Mouse (Mus musculus): Measurements from ENCODE around the gene Cox7a2l. TPM values are rescaled to one million over a fixed set of nuclear protein-coding genes. Genes with fewer than 3 reads are reported as not detected.
A peak's percentile ranks its signal among the peaks of the same experiment; 100 is the strongest.

The Cox7a2l gene
- polyA plus RNA-seq, 1 experiment from 2014 or later = 227 TPM

DNA sequence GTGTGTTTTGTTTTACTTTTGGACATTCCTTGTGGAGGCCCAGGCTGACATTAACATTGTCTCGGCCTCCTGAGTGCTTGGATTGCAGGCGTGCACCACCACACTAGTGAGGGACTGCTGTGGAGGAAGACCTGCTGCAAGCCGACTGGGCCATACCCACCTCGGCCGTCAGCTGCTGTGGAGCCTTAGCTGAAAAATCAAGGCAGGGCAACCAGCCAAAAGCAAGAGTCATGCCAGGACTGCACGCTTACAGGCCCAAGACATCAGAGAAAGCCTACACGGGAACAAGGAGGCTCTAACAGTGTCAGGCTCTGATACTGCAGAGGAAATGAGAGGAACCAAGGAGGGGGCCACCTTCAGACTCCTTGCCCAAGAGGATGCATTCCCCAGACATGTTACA is 35.6 kb downstream of the Cox7a2l start:
- no peak overlapping the region for H3K4me2 ChIP-seq (ENCODE audit: low read length)
- H3K4me1 ChIP-seq (ENCODE audit: control insufficient read depth, insufficient read depth, low read depth, low read length) = no peaks in the 10 kb centered on the region
- peaks cover 10% of the 10 kb centered on the region for H3K36me3 ChIP-seq (ENCODE audit: control insufficient read depth, insufficient read depth, low read length)
- no peak overlapping the region for H3K27ac ChIP-seq (ENCODE audit: low read depth, low read length)
- ATAC-seq = no peak
- WGBS = 74% methylated on average over 7 of the region's 7 CpGs
- H3K9ac ChIP-seq (ENCODE audit: low read depth, low read length) = no peak overlapping the region
- no peaks in the 10 kb centered on the region for H3K27me3 ChIP-seq (replicated peaks; ENCODE audit: control insufficient read depth, insufficient read depth, low read length)
- H3K4me3 ChIP-seq (ENCODE audit: low read length) = no peak overlapping the region
- H3K9me3 ChIP-seq (ENCODE audit: control insufficient read depth, low read length) = no peaks in the 10 kb centered on the region

DNA sequence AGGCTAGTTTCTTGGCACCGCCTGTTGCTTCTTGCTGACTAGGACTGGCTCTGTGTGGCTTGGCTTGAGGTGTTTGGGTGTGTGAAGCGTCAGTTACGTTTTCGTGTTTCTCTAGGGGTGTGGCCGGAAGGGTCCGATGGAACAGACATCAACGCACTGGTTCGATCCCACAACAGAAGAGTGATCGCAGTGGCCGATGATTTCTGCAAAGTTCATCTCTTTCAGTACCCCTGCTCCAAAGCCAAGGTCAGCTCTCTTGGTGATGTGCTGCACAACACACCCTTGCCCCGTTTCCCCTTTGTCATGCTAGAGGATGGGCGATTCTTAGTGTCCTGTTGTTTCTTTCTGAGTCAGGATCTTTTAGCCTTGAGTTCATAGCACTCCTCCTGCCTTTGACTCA is 40.0 kb downstream of the Cox7a2l start:
- WGBS = 95% methylated on average over 12 of the region's 12 CpGs
- Histone ChIP-seq H3K4me2 (ENCODE audit: low read length) (no peak overlapping the region), H3K4me1 (ENCODE audit: control insufficient read depth, insufficient read depth, low read depth, low read length) (no peaks in the 10 kb centered on the region), H3K27ac (ENCODE audit: low read depth, low read length) (no peak overlapping the region), H3K9ac (ENCODE audit: low read depth, low read length) (no peak overlapping the region), H3K27me3 (replicated peaks; ENCODE audit: control insufficient read depth, insufficient read depth, low read length) (no peaks in the 10 kb centered on the region), H3K9me3 (ENCODE audit: control insufficient read depth, low read length) (no peaks in the 10 kb centered on the region), H3K4me3 (ENCODE audit: low read length) (no peak overlapping the region), H3K36me3 (ENCODE audit: control insufficient read depth, insufficient read depth, low read length) (peaks cover 31% of the 10 kb centered on the region)
- ATAC-seq = no peak

- H3K4me1 ChIP-seq (ENCODE audit: control insufficient read depth, insufficient read depth, low read depth, low read length) = no peaks in the 10 kb centered on the region
- no peak for ATAC-seq
- no peak overlapping the region for H3K27ac ChIP-seq (ENCODE audit: low read depth, low read length)
- 80% methylated on average over 2 of the region's 2 CpGs for WGBS
- H3K9ac ChIP-seq (ENCODE audit: low read depth, low read length) = no peak overlapping the region
- H3K36me3 ChIP-seq (ENCODE audit: control insufficient read depth, insufficient read depth, low read length) = peaks cover 15% of the 10 kb centered on the region; the same call in 1 of the 2 replicates
- no peaks in the 10 kb centered on the region for H3K9me3 ChIP-seq (ENCODE audit: control insufficient read depth, low read length)
- no peak overlapping the region for H3K4me3 ChIP-seq (ENCODE audit: low read length)
- no peaks in the 10 kb centered on the region for H3K27me3 ChIP-seq (replicated peaks; ENCODE audit: control insufficient read depth, insufficient read depth, low read length)
- H3K4me2 ChIP-seq (ENCODE audit: low read length) = no peak overlapping the region
Measured at GRCm38 (mm10) chr17:83469586-83469985, 47.5 kb downstream of the Cox7a2l start.

- Histone ChIP-seq H3K9ac (ENCODE audit: low read depth, low read length) (no peak overlapping the region), H3K4me1 (ENCODE audit: control insufficient read depth, insufficient read depth, low read depth, low read length) (no peaks in the 10 kb centered on the region), H3K27ac (ENCODE audit: low read depth, low read length) (no peak overlapping the region; the same call in 1 of the 2 replicates), H3K36me3 (ENCODE audit: control insufficient read depth, insufficient read depth, low read length) (peaks cover 3% of the 10 kb centered on the region; the same call in 1 of the 2 replicates), H3K27me3 (replicated peaks; ENCODE audit: control insufficient read depth, insufficient read depth, low read length) (no peaks in the 10 kb centered on the region), H3K4me3 (ENCODE audit: low read length) (no peak overlapping the region), H3K9me3 (ENCODE audit: control insufficient read depth, low read length) (no peaks in the 10 kb centered on the region), H3K4me2 (ENCODE audit: low read length) (no peak overlapping the region)
- 55% methylated on average over 6 of the region's 6 CpGs for WGBS
- peak; percentile 61 for ATAC-seq
Measured at GRCm38 (mm10) chr17:83466697-83467251, 50.4 kb downstream of the Cox7a2l start.

- no peak overlapping the region for H3K9ac ChIP-seq (ENCODE audit: low read depth, low read length)
- H3K9me3 ChIP-seq (ENCODE audit: control insufficient read depth, low read length) = no peaks in the 10 kb centered on the region
- no peak overlapping the region for H3K27ac ChIP-seq (ENCODE audit: low read depth, low read length)
- H3K27me3 ChIP-seq (replicated peaks; ENCODE audit: control insufficient read depth, insufficient read depth, low read length) = no peaks in the 10 kb centered on the region
- H3K4me2 ChIP-seq (ENCODE audit: low read length) = no peak overlapping the region
- 87% methylated on average over 5 of the region's 5 CpGs for WGBS
- H3K36me3 ChIP-seq (ENCODE audit: control insufficient read depth, insufficient read depth, low read length) = peaks cover 7% of the 10 kb centered on the region; the same call in 1 of the 2 replicates
- no peaks in the 10 kb centered on the region for H3K4me1 ChIP-seq (ENCODE audit: control insufficient read depth, insufficient read depth, low read depth, low read length)
- ATAC-seq = no peak
- no peak overlapping the region for H3K4me3 ChIP-seq (ENCODE audit: low read length)
Measured at GRCm38 (mm10) chr17:83465969-83466368, 51.2 kb downstream of the Cox7a2l start.

- ATAC-seq = no peak
- WGBS = 81% methylated on average over 1 of the region's 1 CpGs
- no peak overlapping the region for H3K4me3 ChIP-seq (ENCODE audit: low read length)
- H3K27ac ChIP-seq (ENCODE audit: low read depth, low read length) = no peak overlapping the region
- H3K4me2 ChIP-seq (ENCODE audit: low read length) = no peak overlapping the region
- no peaks in the 10 kb centered on the region for H3K9me3 ChIP-seq (ENCODE audit: control insufficient read depth, low read length)
- no peak overlapping the region for H3K9ac ChIP-seq (ENCODE audit: low read depth, low read length)
- H3K4me1 ChIP-seq (ENCODE audit: control insufficient read depth, insufficient read depth, low read depth, low read length) = no peaks in the 10 kb centered on the region
- peaks cover 26% of the 10 kb centered on the region for H3K36me3 ChIP-seq (ENCODE audit: control insufficient read depth, insufficient read depth, low read length)
- H3K27me3 ChIP-seq (replicated peaks; ENCODE audit: control insufficient read depth, insufficient read depth, low read length) = no peaks in the 10 kb centered on the region
Measured at GRCm38 (mm10) chr17:83457271-83457670, 59.9 kb downstream of the Cox7a2l start.

DNA sequence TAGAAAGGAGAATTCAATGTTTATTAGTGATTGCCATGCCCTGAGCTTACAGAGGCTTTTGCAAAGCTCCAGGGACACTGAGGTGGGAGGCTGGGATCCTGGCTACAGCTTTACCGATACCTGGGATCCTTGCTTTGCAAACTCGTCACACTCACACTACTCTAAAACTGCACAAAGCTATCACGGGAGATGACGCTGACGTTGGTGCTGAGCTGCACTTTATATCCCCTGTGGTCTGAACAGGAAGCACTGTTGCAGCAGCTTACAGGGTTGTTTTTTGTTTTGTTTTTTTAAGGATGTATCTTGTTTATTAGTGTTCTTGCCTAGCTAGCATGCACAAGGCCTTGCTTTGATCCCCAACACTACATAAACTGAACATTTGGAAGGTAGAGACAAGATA is 63.5 kb downstream of the Cox7a2l start:
- H3K9me3 ChIP-seq (ENCODE audit: control insufficient read depth, low read length) = no peaks in the 10 kb centered on the region
- no peak overlapping the region for H3K4me3 ChIP-seq (ENCODE audit: low read length)
- no peak overlapping the region for H3K27ac ChIP-seq (ENCODE audit: low read depth, low read length)
- H3K36me3 ChIP-seq (ENCODE audit: control insufficient read depth, insufficient read depth, low read length) = peaks cover 33% of the 10 kb centered on the region
- no peaks in the 10 kb centered on the region for H3K4me1 ChIP-seq (ENCODE audit: control insufficient read depth, insufficient read depth, low read depth, low read length)
- H3K27me3 ChIP-seq (replicated peaks; ENCODE audit: control insufficient read depth, insufficient read depth, low read length) = no peaks in the 10 kb centered on the region
- H3K4me2 ChIP-seq (ENCODE audit: low read length) = no peak overlapping the region
- no peak overlapping the region for H3K9ac ChIP-seq (ENCODE audit: low read depth, low read length)
- WGBS = 83% methylated on average over 5 of the region's 5 CpGs
- no peak for ATAC-seq

DNA sequence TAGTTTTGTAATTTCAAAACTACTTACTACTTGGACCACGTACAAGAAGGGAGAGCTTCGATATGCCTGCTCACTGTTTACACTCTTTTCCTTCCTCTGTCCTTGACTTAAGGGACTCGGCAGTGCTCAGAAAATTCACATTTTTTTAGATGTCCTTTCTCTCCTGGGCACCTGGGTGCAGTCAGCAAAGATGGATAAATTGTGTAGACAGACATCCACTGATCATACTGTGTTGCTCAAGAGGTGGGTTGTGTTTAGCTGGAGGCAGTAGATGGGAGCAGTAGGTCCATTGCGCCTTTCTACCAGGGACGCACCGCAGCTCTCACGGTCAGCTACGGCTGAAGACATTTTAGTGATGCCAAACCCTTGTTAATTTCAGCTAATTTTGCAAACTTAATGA is 64.7 kb downstream of the Cox7a2l start:
- Histone ChIP-seq H3K27ac (ENCODE audit: low read depth, low read length) (no peak overlapping the region), H3K4me3 (ENCODE audit: low read length) (no peak overlapping the region), H3K27me3 (replicated peaks; ENCODE audit: control insufficient read depth, insufficient read depth, low read length) (no peaks in the 10 kb centered on the region), H3K36me3 (ENCODE audit: control insufficient read depth, insufficient read depth, low read length) (peaks cover 32% of the 10 kb centered on the region), H3K9me3 (ENCODE audit: control insufficient read depth, low read length) (no peaks in the 10 kb centered on the region), H3K4me1 (ENCODE audit: control insufficient read depth, insufficient read depth, low read depth, low read length) (no peaks in the 10 kb centered on the region), H3K4me2 (ENCODE audit: low read length) (no peak overlapping the region), H3K9ac (ENCODE audit: low read depth, low read length) (no peak overlapping the region)
- WGBS = 95% methylated on average over 8 of the region's 8 CpGs
- ATAC-seq = no peak

Measured in hindbrain, embryonic 16.5 days (tissue).